Mouse (Mus musculus) cerebellum, postnatal 25 days (tissue): ENCODE results near the gene Kifc3.

Experiments
- DNase-seq, 2 experiments: peaks; one replicate each; pipeline ENCODE4 v3.0.0; 2021; ENCODE audit warnings: mixed read lengths in 2 of 2

Gene Kifc3

GRCm38 (mm10) chr8:95064531-95064930 lies 138.1 kb downstream of the Kifc3 start:
- peak; percentile 63 to 74 for DNase-seq

DNA sequence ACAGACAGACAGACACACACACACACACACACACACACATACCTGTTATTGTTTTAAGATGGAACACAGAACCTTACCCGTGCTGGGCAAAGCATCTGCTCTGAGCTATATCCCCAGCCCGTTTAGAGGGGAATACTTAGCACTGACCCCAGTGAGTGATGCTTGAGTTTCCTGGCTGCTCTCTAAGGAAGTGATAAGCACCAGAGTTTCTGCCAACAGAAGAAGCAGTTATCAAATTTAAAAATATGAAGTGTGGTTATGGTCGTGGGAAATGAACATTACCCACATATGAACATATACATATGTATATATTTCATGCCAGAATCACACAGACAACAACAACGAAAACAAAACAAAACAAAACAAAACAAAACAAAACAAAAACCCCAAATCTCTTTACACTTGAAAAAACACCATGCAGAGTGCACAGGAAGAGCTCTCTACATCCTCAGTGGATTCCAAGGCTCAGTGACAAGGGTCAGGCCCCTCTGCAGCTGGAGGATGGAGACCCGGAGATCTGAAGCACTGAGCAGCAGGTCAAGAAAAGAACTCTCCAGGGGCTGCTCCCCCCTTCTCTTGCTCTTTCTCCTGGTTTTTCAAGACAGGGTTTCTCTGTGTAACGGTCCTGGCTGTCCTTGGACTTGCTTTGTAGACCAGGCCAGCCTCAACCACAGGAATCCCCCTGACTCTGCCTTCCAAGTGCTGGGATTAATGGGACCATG lies 142.6 kb downstream of the Kifc3 start:
- DNase-seq, result no peak

- DNase-seq, result no peak
Measured at GRCm38 (mm10) chr8:95058661-95059060, 144.0 kb downstream of the Kifc3 start.

DNA sequence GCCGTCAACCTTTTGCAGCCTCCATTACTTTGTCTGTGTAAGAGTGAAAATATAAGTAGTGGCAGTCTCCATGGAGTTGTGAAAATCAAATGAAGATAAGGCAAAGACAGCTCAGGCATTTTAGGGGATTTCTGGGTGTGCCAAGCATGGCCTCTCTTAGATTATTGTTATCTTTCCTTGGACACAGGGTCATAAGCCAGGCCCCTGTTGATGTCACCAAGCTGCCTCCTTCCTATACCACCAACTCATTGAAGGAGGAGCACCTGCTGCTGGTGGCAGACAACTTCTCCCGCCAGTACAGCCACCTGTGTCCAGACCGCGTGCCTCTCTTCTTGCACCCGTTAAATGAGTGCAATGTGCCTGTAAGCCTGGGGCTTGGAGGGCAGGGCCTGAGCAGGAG lies 146.2 kb downstream of the Kifc3 start:
- DNase-seq, result no peak

GRCm38 (mm10) chr8:95054927-95055510 lies 147.6 kb downstream of the Kifc3 start, which contains the start of gene Drc7:
Gene Drc7, plus strand, starts transcription at chr8:95055103.
- no peak for DNase-seq

- DNase-seq, result no peak
Measured at GRCm38 (mm10) chr8:95054438-95054837, 148.2 kb downstream of the Kifc3 start.
